Mouse (Mus musculus): ENCODE measurements around the gene Dgka.

Dgka gene

GRCm38 (mm10) chr10:128744680-128745601 lies at the start of gene Dgka:
Dgka (minus strand) TSS chr10:128744855.
- no peak for DNase-seq

- DNase-seq: no peak
These were observed 49.7 kb upstream of the Dgka start for GRCm38 (mm10) chr10:128794391-128794790.

DNA sequence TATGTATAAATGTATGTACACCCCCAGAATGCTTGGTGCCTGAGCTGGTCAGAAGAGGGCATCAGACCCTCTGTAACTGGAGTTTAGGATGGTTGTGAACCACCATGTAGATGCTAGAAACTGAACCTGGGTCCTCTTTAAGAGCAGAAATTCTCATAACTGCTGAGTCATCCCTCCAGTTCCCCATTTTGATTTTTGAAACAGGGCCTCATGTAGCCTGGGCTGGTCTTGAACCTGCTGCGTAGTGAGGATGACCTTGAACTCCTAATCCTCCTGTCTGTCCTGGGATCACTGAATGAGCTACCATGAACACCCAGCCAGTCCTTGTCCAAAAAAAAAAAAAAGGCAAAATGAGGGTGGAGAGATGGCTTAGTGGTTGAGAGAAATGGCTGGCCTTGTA lies 48.6 kb upstream of the Dgka start:
- no peak for DNase-seq

GRCm38 (mm10) chr10:128792041-128792440 lies 47.4 kb upstream of the Dgka start:
- no peak for DNase-seq

DNA sequence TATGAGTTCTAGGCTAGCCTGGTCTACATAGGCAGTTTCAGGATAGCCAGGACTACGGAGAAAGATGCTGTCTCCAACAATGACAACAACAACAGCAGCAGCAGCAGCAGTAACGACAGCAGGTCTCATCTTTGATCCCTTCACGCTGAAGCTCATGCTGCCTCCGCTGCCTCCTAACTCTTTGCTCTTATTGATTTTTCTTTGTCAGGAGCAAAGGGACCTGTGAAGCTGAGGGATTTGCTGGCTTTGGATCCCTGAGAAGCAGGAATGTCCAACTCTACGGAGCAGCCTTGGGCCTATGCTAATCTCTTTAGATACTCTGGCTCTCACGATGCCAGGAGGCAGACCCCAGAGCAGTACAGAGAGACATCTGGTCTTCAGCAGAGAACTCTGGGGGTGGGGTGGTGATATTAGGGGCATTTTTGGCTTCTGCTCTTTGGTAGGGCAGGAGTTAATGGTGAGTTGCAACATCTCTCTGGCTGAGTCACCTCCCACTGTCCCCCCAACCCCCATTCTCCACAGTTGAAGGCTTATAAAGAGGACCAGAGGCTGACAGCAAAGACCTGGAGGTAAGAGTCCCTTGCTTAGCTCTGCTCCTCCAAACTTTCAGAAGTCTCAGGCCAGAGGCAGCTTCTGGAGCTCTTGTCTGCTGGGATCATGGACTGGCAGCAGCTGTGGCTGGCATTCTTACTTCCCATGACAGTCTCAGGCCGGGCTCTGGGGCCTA lies 45.9 kb upstream of the Dgka start, which contains the start of gene Mmp19:
Gene Mmp19 (plus strand): TSS at position 513 of the 727 bp plus-strand sequence.
- DNase-seq: no peak

- no peak for DNase-seq
These were observed 35.5 kb upstream of the Dgka start for GRCm38 (mm10) chr10:128780200-128780599.

DNA sequence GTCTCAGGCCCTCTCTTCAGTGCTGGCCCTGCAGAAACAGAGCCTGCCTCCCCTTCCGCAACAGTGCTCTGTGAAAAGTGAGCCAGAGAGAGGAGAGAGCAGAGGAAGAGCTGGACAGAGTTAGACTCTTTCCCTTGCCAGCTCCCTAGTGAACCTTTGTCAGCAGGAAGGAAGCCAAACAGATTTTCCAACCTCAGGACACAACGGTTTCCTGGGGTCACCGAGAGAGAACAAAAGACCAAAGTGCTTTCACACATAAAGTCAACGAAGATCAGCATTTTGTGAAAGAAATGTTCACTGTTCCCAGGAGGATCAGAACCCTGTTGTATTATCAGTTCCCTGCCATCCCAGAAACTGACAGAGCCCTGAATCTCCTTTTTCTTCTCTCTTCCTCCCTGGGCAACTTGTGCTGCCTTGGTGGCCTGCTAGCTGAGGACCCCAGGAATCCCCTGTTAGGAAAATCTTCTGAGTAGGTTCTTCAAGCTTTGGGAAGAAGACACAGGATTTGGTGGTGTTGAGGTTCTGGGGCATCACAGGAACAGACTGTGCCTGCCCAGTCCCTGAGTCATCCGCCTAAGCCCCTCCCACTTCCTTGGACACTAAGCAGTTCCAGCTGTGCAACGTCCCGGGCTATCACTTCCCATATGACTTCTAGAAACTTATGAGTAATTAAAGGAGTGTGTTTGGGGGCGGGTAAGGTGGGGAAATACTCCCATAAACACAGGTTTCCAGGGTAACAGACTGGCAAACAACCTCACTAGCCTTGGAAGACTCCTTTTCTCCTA lies 34.5 kb upstream of the Dgka start:
- DNase-seq: no peak

- DNase-seq: no peak
These were observed 33.8 kb upstream of the Dgka start for GRCm38 (mm10) chr10:128778441-128778840.

- no peak for DNase-seq
These were observed 29.0 kb upstream of the Dgka start for GRCm38 (mm10) chr10:128773685-128774084.

DNA sequence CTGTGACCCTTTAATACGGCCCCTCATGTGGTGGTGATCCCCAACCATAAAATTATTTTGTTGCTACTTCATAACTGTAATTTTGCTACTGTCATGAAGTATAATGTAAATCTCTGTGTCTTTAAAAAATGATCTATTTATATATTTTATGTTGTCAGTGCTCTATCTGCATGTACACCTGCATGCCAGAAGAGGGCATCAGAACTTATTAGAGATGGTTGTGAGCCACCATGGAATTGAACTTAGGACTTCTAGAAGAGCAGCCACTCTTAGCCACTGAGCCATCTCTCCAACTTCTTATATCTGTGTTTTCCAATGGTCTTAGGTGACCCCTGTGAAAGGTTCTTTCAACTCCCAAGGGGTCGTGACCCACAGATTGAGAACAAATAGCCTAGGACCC lies 28.2 kb upstream of the Dgka start:
- no peak for DNase-seq

GRCm38 (mm10) chr10:128748252-128748864 lies 3.7 kb upstream of the Dgka start:
- DNase-seq: peak; percentile 78

- DNase-seq: no peak
These were observed 3.1 kb upstream of the Dgka start, which contains the start of gene Pym1 for GRCm38 (mm10) chr10:128747646-128748251. Pym1 (plus strand) TSS chr10:128747889.

GRCm38 (mm10) chr10:128746972-128747645 lies 2.5 kb upstream of the Dgka start:
- no peak for DNase-seq

DNA sequence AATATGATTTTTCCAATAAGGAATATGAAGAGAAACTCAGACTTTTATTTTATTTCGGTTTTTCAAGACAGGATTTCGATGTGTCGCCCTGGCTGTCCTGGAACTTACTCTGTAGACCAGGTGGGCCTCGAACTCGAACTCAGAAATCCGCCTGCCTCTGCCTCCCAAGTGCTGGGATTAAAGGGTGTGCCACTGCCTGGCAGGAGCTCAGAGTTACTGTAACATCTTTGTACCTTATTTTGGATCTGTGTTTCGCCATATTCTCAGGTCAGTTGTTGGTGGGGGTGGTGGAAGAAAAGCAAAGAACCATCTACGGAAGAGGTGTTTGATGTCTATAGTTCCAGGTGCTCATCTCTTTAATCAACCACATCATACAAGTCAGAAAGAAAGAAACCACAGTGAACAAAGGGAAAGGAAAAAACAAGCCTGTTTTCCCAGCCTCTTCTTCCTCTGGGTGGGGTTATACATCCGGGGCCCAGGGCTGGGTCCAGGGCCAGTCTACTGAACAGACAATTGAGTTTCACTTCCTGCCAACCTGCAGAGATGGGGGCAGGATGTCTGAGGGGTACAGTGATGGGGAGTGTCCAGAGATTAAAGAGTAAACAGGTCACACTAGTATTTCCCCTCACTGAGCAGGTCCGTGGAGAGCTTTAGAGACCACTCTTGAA lies 1.4 kb upstream of the Dgka start:
- no peak for DNase-seq

DNA sequence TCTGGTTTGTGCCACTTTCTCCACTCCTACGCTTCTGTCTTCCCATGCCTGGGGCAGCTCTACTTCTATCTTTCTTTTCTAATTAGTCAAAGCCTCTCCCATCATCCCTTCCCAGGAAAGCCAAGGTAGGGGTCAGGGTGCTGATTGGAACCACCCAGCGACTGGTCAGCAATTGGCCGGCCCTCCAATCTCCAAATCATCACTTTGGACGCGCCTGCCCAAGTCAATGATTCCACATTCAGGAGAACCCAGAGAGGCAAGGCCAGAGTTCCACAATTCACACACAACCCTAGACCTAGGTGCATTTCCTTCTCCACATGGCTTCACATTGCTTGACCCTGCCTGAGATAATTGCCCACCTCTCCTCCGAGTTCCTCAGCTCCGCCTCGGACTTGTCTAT lies 444 bp downstream of the Dgka start:
- DNase-seq: no peak

GRCm38 (mm10) chr10:128743791-128744191 lies 864 bp downstream of the Dgka start:
- DNase-seq: peak; percentile 41

GRCm38 (mm10) chr10:128743235-128743634 lies 1.4 kb downstream of the Dgka start:
- no peak for DNase-seq

- DNase-seq: no peak
These were observed 2.0 kb downstream of the Dgka start for GRCm38 (mm10) chr10:128742616-128743015.

DNA sequence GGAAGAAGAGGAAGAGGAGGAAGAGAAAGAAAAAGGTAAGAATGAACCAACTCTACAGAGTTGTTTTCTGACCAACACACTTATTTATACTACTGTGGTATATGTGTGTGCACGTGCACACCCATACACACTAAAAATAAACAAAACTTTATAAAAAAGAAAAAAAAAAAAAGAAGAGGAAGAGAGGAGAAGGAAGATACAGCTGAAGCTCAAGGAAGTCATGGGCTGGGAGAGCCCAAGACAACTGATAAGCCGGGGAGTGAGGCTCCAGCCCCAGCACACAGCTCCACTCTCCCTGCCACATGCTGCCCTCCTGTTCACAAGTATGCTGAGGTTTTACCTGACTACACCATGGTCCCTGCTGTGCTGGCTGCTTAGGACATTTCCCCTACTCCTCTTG lies 4.4 kb downstream of the Dgka start:
- no peak for DNase-seq

- peak; percentile 10 for DNase-seq
These were observed 7.2 kb downstream of the Dgka start for GRCm38 (mm10) chr10:128737435-128737834.

DNA sequence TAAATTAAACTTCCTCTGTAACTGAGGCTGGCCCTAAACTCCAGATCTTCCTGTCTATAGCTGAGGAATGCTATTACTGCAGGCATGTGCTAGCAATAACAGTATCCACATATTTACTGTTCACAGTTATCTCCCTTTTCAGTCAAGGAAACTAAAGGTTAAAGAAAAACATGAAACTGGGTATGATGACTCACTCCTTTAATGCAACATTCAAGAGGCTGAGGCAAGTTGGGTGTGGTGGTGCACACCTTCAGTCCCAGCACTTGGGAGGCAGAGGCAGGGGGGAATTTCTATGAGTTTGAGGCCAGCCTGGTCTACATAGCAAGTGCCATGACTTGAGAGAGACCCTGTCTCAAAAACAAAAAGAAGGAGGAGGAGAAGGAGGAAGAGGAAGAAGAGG lies 12.7 kb downstream of the Dgka start:
- DNase-seq: no peak

Data from right cerebral cortex, postnatal 25 days (tissue).